Mouse (Mus musculus): ENCODE results near the gene Odc1. TPM values are rescaled to one million over a fixed set of nuclear protein-coding genes. Genes with fewer than 3 reads are reported as not detected.
A peak's percentile ranks its signal among the peaks of the same experiment; 100 is the strongest.

Gene Odc1
- total RNA-seq, 2 experiments from 2014 or later, result 151 to 379 TPM

DNA sequence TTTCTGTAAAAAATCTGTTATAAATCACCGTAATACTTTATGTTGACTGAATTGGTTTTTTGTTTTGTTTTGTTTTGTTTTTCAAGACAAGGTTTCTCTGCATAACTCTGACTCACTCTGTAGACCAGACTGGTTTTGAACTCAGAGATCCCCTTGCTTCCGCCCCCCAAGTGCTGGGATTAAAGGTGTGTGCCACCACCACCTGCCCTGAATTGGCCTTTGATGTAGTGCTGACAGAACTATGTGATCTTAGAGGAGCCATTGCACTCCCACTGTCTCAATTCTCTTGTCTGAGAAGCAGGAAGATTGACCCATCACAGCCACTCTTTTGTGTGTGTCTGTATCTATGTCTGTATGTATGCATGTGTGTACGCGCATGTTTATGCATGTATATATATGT, 37.8 kb downstream of the Odc1 start:
- ATAC-seq (replicated peaks; ENCODE audit: poor library complexity, severe bottlenecking), result no peak

DNA sequence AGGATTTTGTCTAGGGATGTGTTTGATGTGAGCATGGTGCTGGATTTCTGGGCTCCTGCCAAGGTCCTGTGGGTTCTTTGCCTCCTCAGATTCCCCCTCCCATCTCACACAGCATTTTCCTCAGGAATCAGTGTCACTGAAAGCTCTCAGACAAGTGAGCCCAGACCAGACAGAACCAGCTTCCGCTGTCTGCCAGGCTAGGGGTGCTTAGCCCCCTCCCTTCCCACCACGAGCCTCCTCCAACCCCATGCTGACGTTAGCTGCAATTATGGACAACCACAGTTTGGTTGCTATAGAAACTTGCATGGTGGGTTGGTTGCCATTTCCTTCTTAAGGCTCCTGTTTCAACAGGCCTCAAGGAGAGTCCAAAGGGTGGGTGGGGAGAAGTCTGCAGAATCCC, 39.3 kb downstream of the Odc1 start:
- peak; percentile 86 for ATAC-seq (replicated peaks; ENCODE audit: poor library complexity, severe bottlenecking)

DNA sequence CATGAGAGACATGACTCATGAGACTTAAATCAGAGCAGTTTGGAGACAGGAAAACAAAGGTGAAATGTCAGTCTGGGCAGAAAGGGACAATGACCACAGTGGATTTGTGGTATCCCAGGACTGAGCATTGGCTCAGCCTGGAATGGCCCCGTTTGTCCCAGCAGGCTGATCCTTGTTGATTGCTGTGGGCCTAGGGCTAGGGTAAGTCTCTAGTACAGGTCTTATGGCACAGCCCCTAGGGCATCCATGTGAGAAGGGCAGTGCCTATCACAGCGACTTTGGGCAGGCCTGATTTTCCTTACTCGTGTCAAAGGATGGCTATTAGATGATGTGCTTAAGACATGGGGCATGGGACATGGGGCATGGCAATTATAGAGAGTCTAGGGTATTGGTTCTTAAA, 41.4 kb downstream of the Odc1 start:
- no peak for ATAC-seq (replicated peaks; ENCODE audit: poor library complexity, severe bottlenecking)

DNA sequence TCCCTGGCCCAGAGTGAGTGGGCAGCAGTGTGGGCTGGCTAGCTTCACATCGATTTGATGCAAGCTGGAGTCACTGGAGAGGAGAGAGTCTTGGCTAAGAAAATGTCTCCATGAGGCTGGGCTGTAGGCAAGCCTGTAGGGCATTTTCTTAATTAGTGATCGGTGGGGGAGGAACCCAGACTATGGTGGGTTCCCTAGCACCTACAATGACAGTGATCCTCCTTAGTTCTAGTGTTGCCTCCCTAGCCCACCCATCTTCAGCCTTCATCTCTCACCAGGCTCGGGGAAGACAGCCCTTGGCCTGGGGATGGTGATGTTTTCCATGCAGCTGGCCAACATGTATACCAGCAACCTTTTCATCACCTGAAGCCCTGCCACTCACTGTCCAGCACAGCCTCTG, 43.8 kb downstream of the Odc1 start:
- no peak for ATAC-seq (replicated peaks; ENCODE audit: poor library complexity, severe bottlenecking)

DNA sequence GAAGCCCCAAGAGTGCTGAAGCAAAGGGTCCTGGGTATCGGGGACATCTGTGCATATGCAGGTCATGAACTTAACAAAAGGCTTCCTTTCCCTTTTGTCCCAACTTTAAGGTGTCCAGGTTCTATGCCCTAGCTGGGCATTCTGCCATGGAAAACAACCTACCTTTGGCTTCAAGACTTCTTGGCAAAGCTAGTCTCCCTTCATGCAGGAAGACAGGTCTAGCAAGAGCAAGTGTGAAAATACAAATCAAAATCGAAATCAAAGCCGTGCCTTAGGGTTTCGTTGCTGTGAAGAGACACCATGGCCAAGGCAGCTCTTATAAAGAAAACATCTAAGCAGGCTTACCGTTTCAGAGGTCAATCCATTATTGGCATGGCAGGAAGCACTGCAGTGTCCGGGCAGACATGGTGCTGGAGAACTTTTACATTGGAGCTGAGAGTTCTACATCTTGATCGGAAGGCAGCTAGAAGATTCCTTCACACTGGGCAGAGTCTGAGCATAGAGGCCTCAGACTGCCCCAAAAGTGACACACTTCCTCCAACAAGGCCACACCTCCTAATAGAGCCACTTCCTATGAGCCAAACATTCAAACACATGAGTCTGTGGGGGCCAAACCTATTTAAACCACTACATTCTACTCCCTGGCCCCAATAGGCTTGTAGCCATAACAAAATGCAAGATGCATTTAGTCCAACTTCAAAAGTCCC, 44.5 kb downstream of the Odc1 start:
- no peak for ATAC-seq (replicated peaks; ENCODE audit: poor library complexity, severe bottlenecking)

DNA sequence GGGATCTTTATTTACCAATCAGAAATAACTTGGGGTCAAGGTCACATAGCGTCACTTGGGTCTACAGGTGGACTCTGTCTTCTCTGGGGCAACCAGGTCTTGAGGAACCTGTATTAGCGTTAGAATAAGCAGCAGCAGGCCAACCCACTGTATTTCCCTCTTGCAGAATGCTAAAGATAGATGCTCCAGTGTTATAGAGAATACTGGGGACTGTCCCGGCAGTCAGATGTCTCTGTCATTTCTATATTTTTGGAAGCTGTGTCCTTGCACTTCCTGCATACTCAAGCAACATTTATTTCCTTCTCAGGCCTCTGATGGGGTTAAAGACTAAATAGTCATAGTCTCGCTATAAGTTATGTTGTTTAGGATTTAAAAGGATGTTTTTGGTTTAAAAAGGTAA, 46.7 kb downstream of the Odc1 start:
- no peak for ATAC-seq (replicated peaks; ENCODE audit: poor library complexity, severe bottlenecking)

DNA sequence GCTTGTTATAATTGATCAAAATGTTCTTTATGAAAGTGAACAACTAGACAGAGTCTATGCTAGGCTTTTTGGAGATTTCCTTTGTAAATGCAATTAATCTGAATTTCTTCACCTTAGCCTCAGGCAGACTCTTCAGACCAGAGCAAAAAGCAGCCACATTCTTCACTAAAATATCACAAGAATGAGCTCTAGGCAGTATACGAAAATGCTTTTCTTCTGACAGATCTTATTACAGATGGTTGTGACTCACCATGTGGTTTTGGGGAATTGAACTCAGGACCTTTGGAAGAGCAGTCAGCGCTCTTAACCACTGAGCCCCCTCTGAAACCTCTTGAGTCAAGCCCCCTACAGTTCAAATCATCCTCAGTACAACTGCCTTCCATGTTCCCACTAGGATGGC, 49.4 kb downstream of the Odc1 start:
- no peak for ATAC-seq (replicated peaks; ENCODE audit: poor library complexity, severe bottlenecking)

DNA sequence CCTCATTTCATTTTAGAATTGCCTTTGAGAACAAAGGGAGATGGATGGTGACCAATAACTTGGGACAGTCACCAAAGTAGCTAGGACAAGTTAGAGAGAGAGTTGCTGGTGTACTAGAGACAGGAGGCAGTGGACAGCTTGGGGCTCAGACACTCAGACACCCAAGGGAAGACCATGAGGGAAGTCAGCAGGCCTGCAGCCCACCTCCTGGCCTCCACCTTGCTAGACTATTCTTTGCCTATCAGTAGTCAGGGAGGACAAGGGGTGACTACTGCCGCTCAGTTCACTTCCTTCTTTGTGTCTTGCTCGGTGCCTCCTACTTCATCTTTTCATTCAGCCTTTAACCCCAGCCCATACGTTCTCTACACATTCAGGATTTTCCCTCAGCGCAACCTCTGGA, 50.1 kb downstream of the Odc1 start:
- no peak for ATAC-seq (replicated peaks; ENCODE audit: poor library complexity, severe bottlenecking)

DNA sequence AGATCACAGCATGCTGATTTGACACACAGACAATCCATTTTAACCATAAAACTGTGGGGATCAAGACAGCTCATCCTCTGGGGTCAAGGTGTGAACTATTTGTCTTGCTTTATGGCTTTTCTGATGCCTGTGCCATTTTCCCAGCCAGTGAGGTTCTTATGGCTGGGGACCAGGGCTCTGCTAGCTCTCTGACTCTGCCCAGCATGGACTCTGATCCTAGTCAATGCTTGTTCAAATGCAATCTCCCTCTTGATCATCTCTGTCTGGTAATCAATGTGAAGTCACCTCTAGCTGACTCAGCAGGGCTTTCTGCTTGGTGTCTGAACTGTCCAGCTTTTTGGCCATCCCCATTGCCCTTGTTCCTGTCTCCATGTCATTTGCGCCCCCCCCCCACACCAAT, 50.6 kb downstream of the Odc1 start:
- ATAC-seq (replicated peaks; ENCODE audit: poor library complexity, severe bottlenecking), result no peak

Other genes starting within 250 kb of the Odc1 start
- not detected in 2 replicates for gene Atp6v1c2, start 215.4 kb upstream of the Odc1 start, total RNA-seq (2014; fragmentation: Nextera tagmentation)
- not detected in 2 replicates for gene Atp6v1c2, start 215.4 kb upstream of the Odc1 start, total RNA-seq (2017)
- 22.2 and 30.4 TPM in 2 replicates for gene Nol10, start 196.3 kb upstream of the Odc1 start, total RNA-seq (2014; fragmentation: Nextera tagmentation)
- gene Nol10, start 196.3 kb upstream of the Odc1 start, total RNA-seq (2017), result 12.7 and 14.9 TPM in 2 replicates
- gene Hpcal1, start 146.1 kb downstream of the Odc1 start, total RNA-seq (2014; fragmentation: Nextera tagmentation), result 58.9 and 59.4 TPM in 2 replicates
- gene Hpcal1, start 146.1 kb downstream of the Odc1 start, total RNA-seq (2017), result 19.6 and 21.7 TPM in 2 replicates